Mouse (Mus musculus) kidney, postnatal 0 days (tissue): ENCODE measurements at regions not wholly inside any gene's neighbourhood (a gene's known extent, or its start where the extent isn't known, plus 50 kb on each side); places are given as distances from the start of the nearest gene placed in this dataset.
A peak's percentile ranks its signal among the peaks of the same experiment; 100 is the strongest.

Experiments used
- ATAC-seq: fragments of 200-750 bp; cut with Nextera tagmentation; replicated peaks from 2 replicates; pipeline ENCODE4 v1.8.0; 2017; ENCODE audit warnings: low read depth, moderate number of reproducible peaks, moderate TSS enrichment, moderate library complexity; ENCODE audit not compliant: low FRiP score
- DNase-seq: peaks from one replicate; pipeline ENCODE4 v3.0.0-alpha.2; 2016; ENCODE audit warnings: low spot score
- H3K27ac ChIP-seq: fragments of 300-500 bp; sonication (generic); 2 replicates; pipeline ENCODE4 v1.5.1; 2014; ENCODE audit warnings: mild to moderate bottlenecking
- H3K27me3 ChIP-seq: fragments of 300-500 bp; sonication (generic); 2 replicates; pipeline ENCODE4 v1.6.1; 2014; ENCODE audit warnings: low read length, mixed read lengths; ENCODE audit not compliant: insufficient read depth
- H3K36me3 ChIP-seq: fragments of 300-500 bp; sonication (generic); 2 replicates; pipeline ENCODE4 v1.6.1; 2014; ENCODE audit warnings: low read length, mixed read lengths; ENCODE audit not compliant: insufficient read depth
- H3K4me1 ChIP-seq: fragments of 300-500 bp; sonication (generic); replicated peaks from 2 replicates; pipeline ENCODE4 v1.6.1; 2014; ENCODE audit warnings: antibody characterized with exemption, low read length, mixed read lengths; ENCODE audit not compliant: insufficient read depth
- H3K4me2 ChIP-seq: fragments of 300-500 bp; sonication (generic); 2 replicates; pipeline ENCODE4 v1.6.1; 2014; ENCODE audit warnings: mild to moderate bottlenecking, low read length, moderate library complexity, mixed read lengths
- H3K4me3 ChIP-seq: fragments of 300-500 bp; sonication (generic); replicated peaks from 2 replicates; pipeline ENCODE4 v1.5.1; 2014; ENCODE audit warnings: low read depth, low read length
- H3K9ac ChIP-seq: fragments of 300-500 bp; sonication (generic); 2 replicates; pipeline ENCODE4 v1.6.1; 2014; ENCODE audit warnings: low read depth, low read length
- H3K9me3 ChIP-seq: fragments of 300-500 bp; sonication (generic); replicated peaks from 2 replicates; pipeline ENCODE4 v1.6.1; 2016; ENCODE audit warnings: low read length, inconsistent platforms, mixed read lengths
- CTCF ChIP-seq: IDR thresholded peaks from 2 replicates; pipeline ENCODE4 v1.5.1; 2016; ENCODE audit warnings: antibody characterized with exemption, low read depth, mild to moderate bottlenecking, moderate library complexity
- WGBS: fragments of 180-500 bp; shearing (Covaris S2); extraction: QIAGEN DNeasy Blood & Tissue Kit; methylation state at CpG from one replicate; pipeline ENCODE4 v1.1.7; 2014; 5-methylcytosine and 5-hydroxymethylcytosine counted together

DNA sequence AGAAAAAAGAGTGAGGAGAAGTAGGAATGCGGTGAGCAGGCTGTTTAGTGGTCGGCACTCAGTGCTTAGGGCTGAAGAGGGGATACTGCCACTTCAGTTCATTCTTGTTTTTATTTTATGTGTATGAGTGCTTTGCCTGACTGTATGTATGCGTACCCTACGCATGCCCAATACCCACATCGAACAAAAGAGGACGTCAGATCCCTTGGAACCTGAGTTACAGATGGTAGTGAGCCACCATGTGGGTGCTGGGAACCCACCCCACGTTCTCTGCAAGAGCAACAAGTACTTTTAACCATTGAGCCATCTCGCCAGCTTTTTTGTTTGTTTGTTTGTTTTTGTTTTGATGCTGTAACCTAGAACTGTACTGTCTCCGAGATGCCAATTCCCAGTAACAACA lies 65.5 kb downstream of the Ccdc54 start:
- no peak overlapping the region for H3K4me2 ChIP-seq
- no peaks in the 10 kb centered on the region for H3K36me3 ChIP-seq
- H3K4me1 ChIP-seq: 0 out of 2 replicates have a peak, but pooled peaks cover 4% of the 10 kb centered on the region
- no peak overlapping the region for H3K4me3 ChIP-seq
- H3K27me3 ChIP-seq: no peaks in the 10 kb centered on the region
- TF ChIP-seq CTCF: no peak
- 95% methylated on average over 9 of the region's 9 CpGs for WGBS
- no peak overlapping the region for H3K27ac ChIP-seq
- H3K9ac ChIP-seq: no peak overlapping the region
- no peaks in the 10 kb centered on the region for H3K9me3 ChIP-seq
- DNase-seq: no peak
- ATAC-seq: no peak

- H3K4me2 ChIP-seq: peak overlapping the region; percentile 28; the same call in 1 of the 2 replicates
- WGBS: 17% methylated on average over 10 of the region's 10 CpGs
Observed at GRCm38 (mm10) chr16:50519610-50520009, 71.3 kb downstream of the Ccdc54 start.

DNA sequence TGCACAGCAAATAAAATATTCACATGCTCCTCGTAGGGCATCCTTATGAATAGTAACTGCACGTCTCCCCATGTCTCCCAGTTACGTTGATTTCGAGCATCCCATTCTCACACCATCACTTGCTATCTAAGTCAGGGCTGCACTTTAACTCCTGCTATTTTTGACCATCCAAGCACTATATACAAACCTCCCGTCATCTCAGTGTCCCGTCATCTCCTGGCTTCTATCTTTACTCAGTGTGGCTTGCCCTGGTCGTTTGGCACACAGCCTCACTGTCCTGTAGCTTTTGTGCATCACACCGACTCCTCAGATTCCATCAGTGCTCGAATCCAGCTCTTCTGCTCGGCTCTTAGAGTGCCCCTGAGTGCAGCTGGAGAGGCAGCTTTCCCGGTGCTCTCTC lies 74.4 kb downstream of the Ccdc54 start:
- Histone ChIP-seq H3K27me3 (no peaks in the 10 kb centered on the region), H3K4me2 (no peak overlapping the region), H3K9ac (no peak overlapping the region), H3K4me1 (no peaks in the 10 kb centered on the region), H3K27ac (no peak overlapping the region), H3K4me3 (no peak overlapping the region), H3K9me3 (no peaks in the 10 kb centered on the region), H3K36me3 (no peaks in the 10 kb centered on the region)
- DNase-seq: no peak
- WGBS: 54% methylated on average over 11 of the region's 11 CpGs
- no peak for ATAC-seq
- no peak for TF ChIP-seq CTCF

More at GRCm38 (mm10) chr16:50519610-50520009, 71.3 kb downstream of the Ccdc54 start:
- Histone ChIP-seq H3K4me3 (no peak overlapping the region), H3K9me3 (no peaks in the 10 kb centered on the region), H3K27me3 (no peaks in the 10 kb centered on the region), H3K4me1 (no peaks in the 10 kb centered on the region), H3K27ac (no peak overlapping the region), H3K9ac (no peak overlapping the region), H3K36me3 (no peaks in the 10 kb centered on the region)
- DNase-seq (peak; percentile 53), ATAC-seq (peak; percentile 57)
- TF ChIP-seq CTCF: no peak

GRCm38 (mm10) chr16:50515039-50515438 lies 75.9 kb downstream of the Ccdc54 start:
- ATAC-seq (peak; percentile 73; the same call in 1 of the 2 replicates), DNase-seq (peak; percentile 80)
- no peaks in the 10 kb centered on the region for H3K36me3 ChIP-seq
- 28% methylated on average over 8 of the region's 8 CpGs for WGBS
- H3K9me3 ChIP-seq: no peaks in the 10 kb centered on the region
- no peak overlapping the region for H3K4me3 ChIP-seq
- no peak overlapping the region for H3K27ac ChIP-seq
- no peaks in the 10 kb centered on the region for H3K27me3 ChIP-seq
- no peak for TF ChIP-seq CTCF
- H3K9ac ChIP-seq: no peak overlapping the region
- no peak overlapping the region for H3K4me2 ChIP-seq
- no peaks in the 10 kb centered on the region for H3K4me1 ChIP-seq

GRCm38 (mm10) chr16:50512080-50512479 lies 78.9 kb downstream of the Ccdc54 start:
- 13% methylated on average over 3 of the region's 3 CpGs for WGBS
- ATAC-seq: no peak

DNA sequence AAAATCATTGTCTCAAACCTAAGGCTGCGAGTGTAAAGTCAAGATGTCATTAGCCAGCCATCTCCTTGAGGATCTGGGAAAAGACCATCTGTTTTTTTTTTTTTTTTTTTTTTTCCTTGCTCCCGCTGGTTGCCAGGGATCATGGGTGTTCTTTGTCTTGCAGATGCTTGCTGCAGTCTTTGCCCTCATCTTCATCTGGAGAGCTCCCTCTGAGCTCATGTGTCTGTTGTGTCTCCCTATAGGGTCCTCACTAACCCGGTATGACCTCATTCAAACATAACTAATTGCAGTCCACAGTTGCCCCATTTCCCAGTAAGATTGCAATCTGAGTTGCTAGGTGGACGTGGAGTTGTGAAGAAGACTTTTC lies 77.3 kb upstream of the Bbx start:
- Histone ChIP-seq H3K4me3 (no peak overlapping the region), H3K27me3 (no peaks in the 10 kb centered on the region), H3K36me3 (no peaks in the 10 kb centered on the region), H3K4me2 (no peak overlapping the region), H3K27ac (no peak overlapping the region), H3K9ac (no peak overlapping the region), H3K4me1 (no peaks in the 10 kb centered on the region), H3K9me3 (no peaks in the 10 kb centered on the region)
- ATAC-seq (no peak), DNase-seq (no peak)
- WGBS: 64% methylated on average over 4 of the region's 4 CpGs
- no peak for TF ChIP-seq CTCF

More at GRCm38 (mm10) chr16:50512080-50512479, 78.9 kb downstream of the Ccdc54 start:
- Histone ChIP-seq H3K9me3 (no peaks in the 10 kb centered on the region), H3K4me3 (no peak overlapping the region), H3K27me3 (no peaks in the 10 kb centered on the region), H3K36me3 (no peaks in the 10 kb centered on the region), H3K27ac (no peak overlapping the region), H3K4me1 (no peaks in the 10 kb centered on the region), H3K4me2 (no peak overlapping the region), H3K9ac (no peak overlapping the region)
- TF ChIP-seq CTCF: no peak
- DNase-seq: peak; percentile 49

- no peak for TF ChIP-seq CTCF
- no peaks in the 10 kb centered on the region for H3K4me1 ChIP-seq
- H3K4me2 ChIP-seq: no peak overlapping the region
- DNase-seq: no peak
- 75% methylated on average over 14 of the region's 14 CpGs for WGBS
- no peaks in the 10 kb centered on the region for H3K36me3 ChIP-seq
- no peak for ATAC-seq
- H3K4me3 ChIP-seq: no peak overlapping the region
- H3K27ac ChIP-seq: no peak overlapping the region
- no peaks in the 10 kb centered on the region for H3K27me3 ChIP-seq
- H3K9ac ChIP-seq: no peak overlapping the region
- H3K9me3 ChIP-seq: no peaks in the 10 kb centered on the region
Observed at GRCm38 (mm10) chr16:50508673-50509528, 76.7 kb upstream of the Bbx start.
